ENCODE assay signal across 8 mouse cellular contexts in the genomic region with DNA sequence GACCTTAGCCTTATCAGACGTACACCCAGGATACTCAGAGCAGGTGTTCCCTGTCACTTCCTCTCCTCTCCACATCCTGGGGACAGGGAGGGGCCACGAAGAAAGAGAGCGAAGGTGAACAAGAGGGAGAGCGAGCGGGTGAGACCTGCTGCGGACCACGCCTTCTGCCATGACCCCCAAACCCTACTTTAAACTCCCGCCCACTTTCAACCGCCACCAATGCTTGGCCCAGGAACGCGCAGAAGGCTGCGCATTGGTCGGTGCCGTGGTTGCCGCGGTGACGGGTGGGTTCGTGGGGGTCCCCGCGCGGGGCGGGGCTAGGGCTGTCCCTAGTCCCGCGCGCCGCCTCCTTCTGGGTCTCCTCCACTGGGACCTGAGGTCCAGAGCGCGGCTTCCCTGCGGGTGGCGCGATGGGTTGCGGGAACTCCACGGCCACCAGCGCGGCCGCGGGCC. TPM values are rescaled to one million over a fixed set of nuclear protein-coding genes. Genes with fewer than 3 reads are reported as not detected.
DNase-seq lines count a peak whose midpoint lies in the region; ATAC-seq and TF ChIP-seq lines count a peak whose summit lies in the region.

A gene (plus strand): TSS at position 287 of the 453 bp plus-strand sequence.

- H3K4me1 ChIP-seq in embryonic facial prominence, embryonic 13.5 days: peaks cover 17% of the 10 kb centered on the region
- H3K4me1 ChIP-seq in heart, embryonic 14.5 days (ENCODE audit: control insufficient read depth in 2 of 2, insufficient read depth in 2 of 2, low read length in 2 of 2): peaks cover 5 to 21% of the 10 kb centered on the region in 2 experiments
- peaks cover 3% of the 10 kb centered on the region; the same call in 1 of the 2 replicates for H3K4me1 ChIP-seq in liver, embryonic 11.5 days (replicated peaks; ENCODE audit: control insufficient read depth, insufficient read depth, low read length)
- peaks cover 3% of the 10 kb centered on the region for H3K4me1 ChIP-seq in testis, adult 2 months (ENCODE audit: control insufficient read depth, insufficient read depth, low read length)

- H3K9me3 ChIP-seq in embryonic facial prominence, embryonic 13.5 days: peaks cover 4% of the 10 kb centered on the region; the same call in 1 of the 2 replicates
- no peaks in the 10 kb centered on the region; the same call in 1 of the 2 replicates for H3K9me3 ChIP-seq in heart, embryonic 14.5 days (ENCODE audit: control insufficient read depth, low read length)
- no peaks in the 10 kb centered on the region for H3K9me3 ChIP-seq in liver, embryonic 11.5 days (ENCODE audit: control insufficient read depth, low read length)

- 0 out of 2 replicates have a peak, but pooled peaks cover 5% of the 10 kb centered on the region for H3K27me3 ChIP-seq in embryonic facial prominence, embryonic 13.5 days
- no peaks in the 10 kb centered on the region for H3K27me3 ChIP-seq in heart, embryonic 14.5 days (ENCODE audit: control insufficient read depth, insufficient read depth, low read length)
- H3K27me3 ChIP-seq in liver, embryonic 11.5 days (replicated peaks; ENCODE audit: control insufficient read depth, insufficient read depth, low read length): peaks cover 21% of the 10 kb centered on the region
- peaks cover 11% of the 10 kb centered on the region for H3K27me3 ChIP-seq in myocyte (ENCODE audit: control insufficient read depth, insufficient read depth, insufficient read length)
- H3K27me3 ChIP-seq in testis, adult 2 months (ENCODE audit: control insufficient read depth, insufficient read depth, low read length): no peaks in the 10 kb centered on the region

- H3ac ChIP-seq in myocyte (ENCODE audit: control insufficient read depth, insufficient read length): no peak within 1 kb of the TSS

- H3K27ac ChIP-seq in embryonic facial prominence, embryonic 13.5 days: no peak within 1 kb of the TSS
- H3K27ac ChIP-seq in heart, embryonic 14.5 days (replicated peaks in 1 of 2; ENCODE audit: control insufficient read depth in 1 of 2, insufficient read depth in 1 of 2, low read depth in 2 of 2, low read length in 2 of 2): no peak within 1 kb of the TSS
- H3K27ac ChIP-seq in liver, embryonic 11.5 days (ENCODE audit: low read depth, low read length): no peak within 1 kb of the TSS
- peak within 1 kb of the TSS; percentile 58 for H3K27ac ChIP-seq in testis, adult 2 months (ENCODE audit: control insufficient read depth, insufficient read depth, low read depth, low read length)

- H3K4me2 ChIP-seq in embryonic facial prominence, embryonic 13.5 days: peak within 1 kb of the TSS; percentile 84
- peak within 1 kb of the TSS; percentile 89 for H3K4me2 ChIP-seq in heart, embryonic 14.5 days (ENCODE audit: low read length)
- peak within 1 kb of the TSS; percentile 64 for H3K4me2 ChIP-seq in liver, embryonic 11.5 days
- H3K4me2 ChIP-seq in myocyte (ENCODE audit: low read depth): peak within 1 kb of the TSS; percentile 5

- WGBS in embryonic facial prominence, embryonic 13.5 days: under 1% methylated on average over 35 of the region's 37 CpGs
- under 1% methylated on average over 36 of the region's 37 CpGs for WGBS in heart, embryonic 14.5 days
- under 1% methylated on average over 35 of the region's 37 CpGs for WGBS in liver, embryonic 11.5 days

- peak; percentile 94 for ATAC-seq in embryonic facial prominence, embryonic 13.5 days (ENCODE audit: insufficient number of reproducible peaks, insufficient read depth, low FRiP score, low TSS enrichment, low read depth)
- ATAC-seq in heart, embryonic 14.5 days (ENCODE audit: insufficient number of reproducible peaks, insufficient read depth, low FRiP score, low read depth): peak; percentile 88
- ATAC-seq in liver, embryonic 11.5 days (replicated peaks; ENCODE audit: low FRiP score): peak; percentile 76

- DNase-seq in CD8-positive naive resting alpha-beta T cell, adult 2 months (ENCODE audit: low read depth in 2 of 2, low spot score in 2 of 2): peak; percentile 18 to 34
- peak; percentile 25 to 45 for DNase-seq in adrenal gland, postnatal 4 days (ENCODE audit: low spot score in 2 of 2)
- DNase-seq in kidney, postnatal 10 days: peak; percentile 90
- DNase-seq in liver, embryonic 11.5 days (ENCODE audit: low spot score): peak; percentile 61

- no peak for TF ChIP-seq POLR2A in myocyte (IDR thresholded peaks at IDR 0.05; ENCODE audit: insufficient read length, low read depth)
- peak; percentile 90 for TF ChIP-seq POLR2A in testis, adult 2 months (IDR thresholded peaks at IDR 0.05; ENCODE audit: control insufficient read depth, low read depth, low read length)

- H3K4me3 ChIP-seq in embryonic facial prominence, embryonic 13.5 days: peak within 1 kb of the TSS; percentile 73
- H3K4me3 ChIP-seq in heart, embryonic 14.5 days (ENCODE audit: control insufficient read depth in 1 of 2, insufficient read depth in 1 of 2, low read depth in 1 of 2, low read length in 2 of 2): peak within 1 kb of the TSS; percentile 58 to 61
- H3K4me3 ChIP-seq in liver, embryonic 11.5 days (ENCODE audit: low read depth, low read length): peak within 1 kb of the TSS; percentile 52
- H3K4me3 ChIP-seq in myocyte: no peak within 1 kb of the TSS
- H3K4me3 ChIP-seq in testis, adult 2 months (ENCODE audit: control insufficient read depth, low read depth, low read length): peak within 1 kb of the TSS; percentile 75

- H3K36me3 ChIP-seq in embryonic facial prominence, embryonic 13.5 days: no peaks in the 10 kb centered on the region
- H3K36me3 ChIP-seq in heart, embryonic 14.5 days (ENCODE audit: control insufficient read depth, insufficient read depth, low read length): no peaks in the 10 kb centered on the region
- H3K36me3 ChIP-seq in liver, embryonic 11.5 days (ENCODE audit: control insufficient read depth, insufficient read depth, low read length): 0 out of 2 replicates have a peak, but pooled peaks cover 2% of the 10 kb centered on the region
- no peaks in the 10 kb centered on the region for H3K36me3 ChIP-seq in myocyte (ENCODE audit: control insufficient read depth, insufficient read depth)
- H3K36me3 ChIP-seq in testis, adult 2 months (ENCODE audit: control insufficient read depth, insufficient read depth, low read length): no peaks in the 10 kb centered on the region

- TF ChIP-seq CTCF in testis, adult 2 months (IDR thresholded peaks at IDR 0.05; ENCODE audit: control insufficient read depth, insufficient read depth, insufficient replicate concordance, low read depth, low read length): no peak

- H3K9ac ChIP-seq in embryonic facial prominence, embryonic 13.5 days: peak within 1 kb of the TSS; percentile 75
- peak within 1 kb of the TSS; percentile 74 for H3K9ac ChIP-seq in heart, embryonic 14.5 days (ENCODE audit: low read length)
- H3K9ac ChIP-seq in liver, embryonic 11.5 days (ENCODE audit: low read depth, low read length): 0 out of 2 replicates have a peak within 1 kb of the TSS, but pooled peaks have one; percentile 4

- no peaks in the 10 kb centered on the region for H3K79me2 ChIP-seq in myocyte (ENCODE audit: control insufficient read depth, insufficient read depth)

TF ChIP-seq in myocyte, 11 proteins besides CTCF, POLR2A, EP300 and RAD21:
- TF ChIP-seq USF1 (IDR thresholded peaks at IDR 0.05; ENCODE audit: low read depth) (no peak), TCF3 (IDR thresholded peaks at IDR 0.05; ENCODE audit: insufficient read length, low read depth) (no peak), E2F4 (IDR thresholded peaks at IDR 0.05; ENCODE audit: insufficient read depth) (no peak), CEBPB (IDR thresholded peaks at IDR 0.05; ENCODE audit: insufficient read depth, poor library complexity, severe bottlenecking) (no peak), MAX (IDR thresholded peaks at IDR 0.05; ENCODE audit: low read depth) (no peak), TCF12 (IDR thresholded peaks at IDR 0.05; ENCODE audit: insufficient read depth, poor library complexity, severe bottlenecking) (no peak), REST (IDR thresholded peaks at IDR 0.05; ENCODE audit: insufficient read depth, insufficient read length) (no peak), POLR2AphosphoS2 (IDR thresholded peaks at IDR 0.05; ENCODE audit: insufficient read length, low read depth) (no peak), SRF (IDR thresholded peaks at IDR 0.05; ENCODE audit: control insufficient read depth, insufficient read length, low read depth) (no peak), MYOD1 (IDR thresholded peaks at IDR 0.05; ENCODE audit: control insufficient read depth in 1 of 3, insufficient read length in 2 of 3, low read depth in 2 of 3) (no peak), MYOG (IDR thresholded peaks at IDR 0.05; ENCODE audit: control insufficient read depth in 1 of 3, insufficient read depth in 1 of 3, insufficient read length in 2 of 3, low read depth in 2 of 3) (no peak)

RNA-seq across cellular contexts. Expression of the gene that starts here (rescaled TPM):
- 10 to 100 TPM; 29.8 to 35.6 TPM for total RNA-seq in adrenal gland, postnatal 4 days (2021)
- polyA plus RNA-seq in embryonic facial prominence, embryonic 13.5 days (2015; fragmentation: Nextera tagmentation; extraction: Ambion mirVana): 31.5 TPM in 2 replicates
- polyA plus RNA-seq in heart, embryonic 14.5 days (2014; fragmentation: Nextera tagmentation; extraction: Ambion mirVana): 13.9 and 20.3 TPM in 2 replicates
- 7.8 and 10.0 TPM in 2 replicates for polyA plus RNA-seq in liver, embryonic 11.5 days (2014; fragmentation: Nextera tagmentation; extraction: Ambion mirVana)
- polyA plus RNA-seq in myocyte (2012; fragmentation: generic; extraction: Trizol): not detected
- 8.1 and 13.6 TPM in 2 replicates for polyA plus RNA-seq in testis, adult 2 months (2012; rRNA removed)

Comparison
In these comparisons a context has a peak if more than half of its experiments do, and no peak if none do; other contexts are left out.
1. DNase-seq: peak in every context shown above with its lines; median percentile 90 in kidney, postnatal 10 days; 61 in liver, embryonic 11.5 days; 35 in adrenal gland, postnatal 4 days; 26 in CD8-positive naive resting alpha-beta T cell, adult 2 months.
2. H3K4me2 ChIP-seq: peak in every context shown above with its lines; median percentile 89 in heart, embryonic 14.5 days; 84 in embryonic facial prominence, embryonic 13.5 days; 64 in liver, embryonic 11.5 days; 5 in myocyte.
3. H3K9ac ChIP-seq: peak in every context shown above with its lines; median percentile 75 in embryonic facial prominence, embryonic 13.5 days; 74 in heart, embryonic 14.5 days; 4 in liver, embryonic 11.5 days.